Mouse (Mus musculus): ENCODE data around the gene Cybc1.

- TF ChIP-seq CTCF (IDR thresholded peaks at IDR 0.05; ENCODE audit: insufficient read depth, low read length) (peak; percentile 44), POLR2A (IDR thresholded peaks at IDR 0.05; ENCODE audit: borderline replicate concordance, extremely low read depth, low read depth, low read length) (no peak)
Observed at GRCm38 (mm10) chr11:121237345-121238128, 8.4 kb upstream of the Cybc1 start.

Data from lung, adult 2 months (tissue).